Mouse (Mus musculus) G1E (cell line): ENCODE data around the gene Olfr187. TPM values are rescaled to one million over a fixed set of nuclear protein-coding genes. Genes with fewer than 3 reads are reported as not detected.

Source experiments
- ATAC-seq: 2 replicates; pipeline ENCODE4 v1.8.0; 2016; ENCODE audit warnings: mild to moderate bottlenecking; ENCODE audit not compliant: insufficient number of reproducible peaks, poor library complexity, low FRiP score, severe bottlenecking; ENCODE audit errors: extremely low read depth
- DNase-seq: peaks from one replicate; pipeline ENCODE4 v3.0.0; 2012; ENCODE audit warnings: low spot score
- H3K27me3 ChIP-seq: 2 replicates; pipeline ENCODE4 v1.6.1; 2012; ENCODE audit warnings: mild to moderate bottlenecking, low read length, inconsistent platforms; ENCODE audit not compliant: insufficient read depth
- H3K36me3 ChIP-seq: replicated peaks from 2 replicates; pipeline ENCODE3; 2012; ENCODE audit warnings: mild to moderate bottlenecking, inconsistent platforms
- H3K4me1 ChIP-seq: 2 replicates; pipeline ENCODE4 v1.6.1; 2012; ENCODE audit warnings: low read depth, low read length, inconsistent platforms, mixed read lengths; ENCODE audit not compliant: insufficient read depth
- H3K4me3 ChIP-seq: 2 replicates; pipeline ENCODE4 v1.5.1; 2012; ENCODE audit warnings: low read depth, mild to moderate bottlenecking, inconsistent platforms, low read length, moderate library complexity, mixed read lengths
- H3K9me3 ChIP-seq: replicated peaks from 2 replicates; pipeline ENCODE4 v1.6.1; 2012; ENCODE audit warnings: inconsistent platforms
- CTCF ChIP-seq: IDR thresholded peaks from 2 replicates; pipeline ENCODE4 v1.5.1; 2012; ENCODE audit warnings: low read depth, low read length, inconsistent platforms, mixed read lengths
- GATA1 ChIP-seq: IDR thresholded peaks from 2 replicates; pipeline ENCODE4 v1.6.1; 2012; ENCODE audit warnings: borderline replicate concordance, low read length, inconsistent platforms, mixed read lengths
- GATA2 ChIP-seq: IDR thresholded peaks from 2 replicates; pipeline ENCODE4 v1.6.1; 2012; ENCODE audit warnings: low read depth, low read length, inconsistent platforms, borderline replicate concordance
- POLR2AphosphoS5 ChIP-seq: IDR thresholded peaks from 2 replicates; pipeline ENCODE4 v1.6.1; 2012; ENCODE audit warnings: low read depth, low read length, inconsistent platforms; ENCODE audit not compliant: insufficient replicate concordance
- TAL1 ChIP-seq: conservative IDR thresholded peaks from 2 replicates; pipeline ENCODE4 v1.6.1; 2012; ENCODE audit warnings: low read depth, low read length, inconsistent platforms, mixed read lengths
- polyA plus RNA-seq: library from polyadenylated mRNA; stranded (reverse); fragments of >175 nt; gene quantifications from 2 replicates; pipeline ENCODE4 v1.2.3, GENCODE M21; 2012
- total RNA-seq, 2 experiments: library from RNA; stranded (forward) in 1 of 2; stranded (reverse) in 1 of 2; fragments of 200-1000 nt in 1 of 2; fragments of >200 nt in 1 of 2; fragmentation: Nextera tagmentation in 1 of 2; gene quantifications; 2 replicates each; pipeline ENCODE4 v1.2.3; 2014 to 2017

Gene Olfr187
- total and polyA plus RNA-seq, 3 experiments, result not detected

DNA sequence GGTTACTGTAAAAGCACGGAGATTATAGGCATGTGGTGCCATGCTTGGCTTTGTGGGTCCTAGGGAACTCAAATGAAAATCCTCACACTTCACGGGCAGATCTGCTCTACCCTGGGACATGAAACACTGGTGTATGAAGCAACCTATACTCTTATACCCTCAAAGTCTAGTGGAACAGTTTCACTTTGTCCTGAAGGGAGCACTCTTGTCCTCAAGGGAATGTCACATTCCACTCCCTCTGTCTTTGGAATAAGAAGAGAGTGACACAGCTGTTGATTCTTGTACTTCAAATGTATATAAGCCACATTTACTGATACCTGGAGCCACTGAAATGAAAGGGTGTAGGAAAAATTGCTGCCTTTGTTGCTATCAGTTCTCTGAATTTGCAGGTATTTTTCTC lies 44.5 kb downstream of the Olfr187 start, which contains the start of gene Olfr183:
Gene Olfr183, plus strand, starts transcription at position 301 of the 400 bp plus-strand sequence.
- TF ChIP-seq GATA2 (no peak), GATA1 (no peak), POLR2AphosphoS5 (no peak), CTCF (no peak), TAL1 (no peak)
- DNase-seq (no peak), ATAC-seq (no peak)
- Histone ChIP-seq H3K9me3 (no peaks in the 10 kb centered on the region), H3K4me3 (no peak within 1 kb of the TSS), H3K27me3 (no peaks in the 10 kb centered on the region), H3K36me3 (peaks cover 7% of the 10 kb centered on the region), H3K4me1 (no peaks in the 10 kb centered on the region; the same call in none of the 2 replicates)

Other genes starting within 250 kb of the Olfr187 start
- gene Olfr173, start 239.5 kb downstream of the Olfr187 start, total RNA-seq (2014; fragmentation: Nextera tagmentation), result not detected in 2 replicates
- gene Olfr173, start 239.5 kb downstream of the Olfr187 start, total RNA-seq (2017), result 0.06 TPM in 1 of 2 replicates, not detected in the other
- gene Olfr173, start 239.5 kb downstream of the Olfr187 start, polyA plus RNA-seq, result not detected in 2 replicates
- 0.98 TPM in 1 of 2 replicates, not detected in the other for gene Olfr175-ps1, start 213.0 kb downstream of the Olfr187 start, total RNA-seq (2014; fragmentation: Nextera tagmentation)
- gene Olfr175-ps1, start 213.0 kb downstream of the Olfr187 start, total RNA-seq (2017), result 0.11 and 0.46 TPM in 2 replicates
- gene Olfr175-ps1, start 213.0 kb downstream of the Olfr187 start, polyA plus RNA-seq, result not detected in 2 replicates
- not detected in 2 replicates for gene Olfr177, start 165.0 kb downstream of the Olfr187 start, total RNA-seq (2014; fragmentation: Nextera tagmentation)
- 0.12 and 0.27 TPM in 2 replicates for gene Olfr177, start 165.0 kb downstream of the Olfr187 start, total RNA-seq (2017)
- not detected in 2 replicates for gene Olfr177, start 165.0 kb downstream of the Olfr187 start, polyA plus RNA-seq
- not detected in 2 replicates for gene Olfr178, start 147.7 kb downstream of the Olfr187 start, total RNA-seq (2014; fragmentation: Nextera tagmentation)
- gene Olfr178, start 147.7 kb downstream of the Olfr187 start, total RNA-seq (2017), result 0.27 and 0.46 TPM in 2 replicates
- not detected in 2 replicates for gene Olfr178, start 147.7 kb downstream of the Olfr187 start, polyA plus RNA-seq
- gene Olfr181, start 111.0 kb downstream of the Olfr187 start, total RNA-seq (2014; fragmentation: Nextera tagmentation), result not detected in 2 replicates
- gene Olfr181, start 111.0 kb downstream of the Olfr187 start, total RNA-seq (2017), result 0.16 and 0.58 TPM in 2 replicates
- not detected in 2 replicates for gene Olfr181, start 111.0 kb downstream of the Olfr187 start, polyA plus RNA-seq
- not detected in 2 replicates for gene Olfr180, start 110.4 kb downstream of the Olfr187 start, total RNA-seq (2014; fragmentation: Nextera tagmentation)
- 0.22 TPM in 1 of 2 replicates, not detected in the other for gene Olfr180, start 110.4 kb downstream of the Olfr187 start, total RNA-seq (2017)
- gene Olfr180, start 110.4 kb downstream of the Olfr187 start, polyA plus RNA-seq, result not detected in 2 replicates
- 3.2 and 3.6 TPM in 2 replicates for gene Olfr183, start 44.4 kb downstream of the Olfr187 start, total RNA-seq (2014; fragmentation: Nextera tagmentation)
- gene Olfr183, start 44.4 kb downstream of the Olfr187 start, total RNA-seq (2017), result 1.4 and 1.6 TPM in 2 replicates
- not detected in 2 replicates for gene Olfr183, start 44.4 kb downstream of the Olfr187 start, polyA plus RNA-seq
- gene Olfr186, start 9.5 kb downstream of the Olfr187 start, total RNA-seq (2014; fragmentation: Nextera tagmentation), result not detected in 2 replicates
- 0.22 and 0.23 TPM in 2 replicates for gene Olfr186, start 9.5 kb downstream of the Olfr187 start, total RNA-seq (2017)
- gene Olfr186, start 9.5 kb downstream of the Olfr187 start, polyA plus RNA-seq, result not detected in 2 replicates
- not detected in 2 replicates for gene Olfr190, start 38.2 kb upstream of the Olfr187 start, total RNA-seq (2014; fragmentation: Nextera tagmentation)
- 0.12 and 1.1 TPM in 2 replicates for gene Olfr190, start 38.2 kb upstream of the Olfr187 start, total RNA-seq (2017)
- gene Olfr190, start 38.2 kb upstream of the Olfr187 start, polyA plus RNA-seq, result not detected in 2 replicates
- gene Olfr191, start 50.1 kb upstream of the Olfr187 start, total RNA-seq (2014; fragmentation: Nextera tagmentation), result not detected in 2 replicates
- 0.12 and 0.60 TPM in 2 replicates for gene Olfr191, start 50.1 kb upstream of the Olfr187 start, total RNA-seq (2017)
- not detected in 2 replicates for gene Olfr191, start 50.1 kb upstream of the Olfr187 start, polyA plus RNA-seq
- not detected in 2 replicates for gene Olfr193, start 72.1 kb upstream of the Olfr187 start, total RNA-seq (2014; fragmentation: Nextera tagmentation)
- gene Olfr193, start 72.1 kb upstream of the Olfr187 start, total RNA-seq (2017), result 0.55 TPM in 1 of 2 replicates, not detected in the other
- not detected in 2 replicates for gene Olfr193, start 72.1 kb upstream of the Olfr187 start, polyA plus RNA-seq
- not detected in 2 replicates for gene Olfr194, start 81.3 kb upstream of the Olfr187 start, total RNA-seq (2014; fragmentation: Nextera tagmentation)
- 0.55 TPM in 1 of 2 replicates, not detected in the other for gene Olfr194, start 81.3 kb upstream of the Olfr187 start, total RNA-seq (2017)
- not detected in 2 replicates for gene Olfr194, start 81.3 kb upstream of the Olfr187 start, polyA plus RNA-seq
- 1.9 and 2.3 TPM in 2 replicates for gene Olfr195, start 107.3 kb upstream of the Olfr187 start, total RNA-seq (2014; fragmentation: Nextera tagmentation)
- gene Olfr195, start 107.3 kb upstream of the Olfr187 start, total RNA-seq (2017), result 0.12 and 0.27 TPM in 2 replicates
- not detected in 2 replicates for gene Olfr195, start 107.3 kb upstream of the Olfr187 start, polyA plus RNA-seq
- gene Olfr196, start 130.7 kb upstream of the Olfr187 start, total RNA-seq (2014; fragmentation: Nextera tagmentation), result not detected in 2 replicates
- gene Olfr196, start 130.7 kb upstream of the Olfr187 start, total RNA-seq (2017), result not detected in 2 replicates
- gene Olfr196, start 130.7 kb upstream of the Olfr187 start, polyA plus RNA-seq, result not detected in 2 replicates
- gene Olfr198, start 163.8 kb upstream of the Olfr187 start, total RNA-seq (2014; fragmentation: Nextera tagmentation), result not detected in 2 replicates
- gene Olfr198, start 163.8 kb upstream of the Olfr187 start, total RNA-seq (2017), result 0.12 TPM in 1 of 2 replicates, not detected in the other
- gene Olfr198, start 163.8 kb upstream of the Olfr187 start, polyA plus RNA-seq, result not detected in 2 replicates
- not detected in 2 replicates for gene Olfr199, start 180.0 kb upstream of the Olfr187 start, total RNA-seq (2014; fragmentation: Nextera tagmentation)
- gene Olfr199, start 180.0 kb upstream of the Olfr187 start, total RNA-seq (2017), result 0.16 TPM in 1 of 2 replicates, not detected in the other
- gene Olfr199, start 180.0 kb upstream of the Olfr187 start, polyA plus RNA-seq, result not detected in 2 replicates
- gene Olfr201, start 232.9 kb upstream of the Olfr187 start, total RNA-seq (2014; fragmentation: Nextera tagmentation), result 0.39 and 0.90 TPM in 2 replicates
- gene Olfr201, start 232.9 kb upstream of the Olfr187 start, total RNA-seq (2017), result 0.46 and 0.55 TPM in 2 replicates
- 0.07 TPM in 1 of 2 replicates, not detected in the other for gene Olfr201, start 232.9 kb upstream of the Olfr187 start, polyA plus RNA-seq
- not detected in 2 replicates for gene Olfr202, start 247.0 kb upstream of the Olfr187 start, total RNA-seq (2014; fragmentation: Nextera tagmentation)
- gene Olfr202, start 247.0 kb upstream of the Olfr187 start, total RNA-seq (2017), result not detected in 2 replicates
- not detected in 2 replicates for gene Olfr202, start 247.0 kb upstream of the Olfr187 start, polyA plus RNA-seq